Mouse (Mus musculus) ES-CJ7 (cell line): Measurements from ENCODE around the gene Tcf7.

Source experiments
- DNase-seq: peaks from one replicate; pipeline ENCODE4 v3.0.0; 2011; ENCODE audit warnings: low read depth, low spot score

The Tcf7 gene

GRCm38 (mm10) chr11:52268104-52268835, 14.5 kb downstream of the Tcf7 start:
- peak; percentile 19 for DNase-seq

GRCm38 (mm10) chr11:52267271-52267670, 15.5 kb downstream of the Tcf7 start:
- no peak for DNase-seq

- no peak for DNase-seq
These were observed 17.1 kb downstream of the Tcf7 start for GRCm38 (mm10) chr11:52265616-52266307.

- DNase-seq = no peak
These were observed 17.9 kb downstream of the Tcf7 start for GRCm38 (mm10) chr11:52264871-52265270.

GRCm38 (mm10) chr11:52262338-52262737, 20.5 kb downstream of the Tcf7 start:
- no peak for DNase-seq

GRCm38 (mm10) chr11:52261937-52262336, 20.9 kb downstream of the Tcf7 start:
- peak; percentile 74 for DNase-seq

- DNase-seq = no peak
These were observed 21.9 kb downstream of the Tcf7 start for GRCm38 (mm10) chr11:52260878-52261277.

GRCm38 (mm10) chr11:52258711-52259110, 24.1 kb downstream of the Tcf7 start:
- no peak for DNase-seq

GRCm38 (mm10) chr11:52257376-52257775, 25.4 kb downstream of the Tcf7 start:
- no peak for DNase-seq

- no peak for DNase-seq
These were observed 27.7 kb downstream of the Tcf7 start for GRCm38 (mm10) chr11:52255077-52255476.

- DNase-seq = peak; percentile 66
These were observed 29.0 kb downstream of the Tcf7 start for GRCm38 (mm10) chr11:52253674-52254375.

- no peak for DNase-seq
These were observed 30.1 kb downstream of the Tcf7 start for GRCm38 (mm10) chr11:52252692-52253091.

GRCm38 (mm10) chr11:52251770-52252169, 31.0 kb downstream of the Tcf7 start:
- DNase-seq = no peak

GRCm38 (mm10) chr11:52249452-52249851, 33.4 kb downstream of the Tcf7 start:
- DNase-seq = no peak

GRCm38 (mm10) chr11:52240898-52241542, 41.8 kb downstream of the Tcf7 start:
- DNase-seq = no peak

- DNase-seq = no peak
These were observed 48.3 kb downstream of the Tcf7 start for GRCm38 (mm10) chr11:52234509-52234908.

GRCm38 (mm10) chr11:52233906-52234305, 48.9 kb downstream of the Tcf7 start:
- DNase-seq = no peak

- no peak for DNase-seq
These were observed 49.7 kb downstream of the Tcf7 start for GRCm38 (mm10) chr11:52233043-52233653.

GRCm38 (mm10) chr11:52231606-52232541, 50.9 kb downstream of the Tcf7 start, which contains the start of gene Skp1a:
Gene Skp1a, plus strand, starts transcription at chr11:52231995.
- DNase-seq = peak; percentile 89

- DNase-seq = no peak
These were observed 52.1 kb downstream of the Tcf7 start for GRCm38 (mm10) chr11:52230694-52231093.
